Mouse (Mus musculus): ENCODE measurements around the gene Epop. TPM values are rescaled to one million over a fixed set of nuclear protein-coding genes. Genes with fewer than 3 reads are reported as not detected.

Gene Epop
- polyA plus RNA-seq, 1 experiment from 2014 or later, result 3.3 TPM

DNA sequence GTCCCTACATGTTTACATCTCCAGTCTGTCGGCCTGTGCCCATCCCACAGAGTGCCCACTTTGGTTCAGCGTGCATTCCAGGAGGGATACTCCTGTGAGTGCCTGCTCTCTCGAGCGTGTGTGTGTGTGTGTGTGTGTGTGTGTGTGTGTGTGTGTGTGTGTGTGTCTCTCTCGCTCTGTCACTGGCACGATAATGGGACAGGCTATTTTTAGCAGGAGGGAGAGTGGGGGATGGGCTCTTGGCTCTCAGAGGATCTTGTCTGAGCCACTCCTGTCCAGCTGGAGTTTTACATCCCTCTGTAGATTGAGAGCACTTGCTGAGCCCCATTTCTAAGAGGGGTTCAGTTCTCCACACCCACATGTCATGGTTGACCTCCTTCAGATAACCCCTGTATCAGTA, 40.3 kb upstream of the Epop start:
- peak overlapping the region; percentile 58; the same call in 1 of the 2 replicates for H3K27ac ChIP-seq (ENCODE audit: low read depth, low read length)
- no peaks in the 10 kb centered on the region for H3K27me3 ChIP-seq (replicated peaks; ENCODE audit: control insufficient read depth, insufficient read depth, low read length)
- H3K4me3 ChIP-seq (ENCODE audit: low read depth, low read length), result no peak overlapping the region
- no peak overlapping the region for H3K4me2 ChIP-seq (ENCODE audit: low read length)
- H3K9me3 ChIP-seq (replicated peaks; ENCODE audit: control insufficient read depth, low read length), result no peaks in the 10 kb centered on the region
- peaks cover 18% of the 10 kb centered on the region for H3K4me1 ChIP-seq (ENCODE audit: control insufficient read depth, insufficient read depth, low read length)
- H3K9ac ChIP-seq (ENCODE audit: low read length), result no peak overlapping the region
- DNase-seq (ENCODE audit: low spot score) (peak; percentile 70), ATAC-seq (peak; percentile 60)
- 31% methylated on average over 6 of the region's 6 CpGs for WGBS
- H3K36me3 ChIP-seq (ENCODE audit: control insufficient read depth, insufficient read depth, low read length), result peaks cover 82% of the 10 kb centered on the region

DNA sequence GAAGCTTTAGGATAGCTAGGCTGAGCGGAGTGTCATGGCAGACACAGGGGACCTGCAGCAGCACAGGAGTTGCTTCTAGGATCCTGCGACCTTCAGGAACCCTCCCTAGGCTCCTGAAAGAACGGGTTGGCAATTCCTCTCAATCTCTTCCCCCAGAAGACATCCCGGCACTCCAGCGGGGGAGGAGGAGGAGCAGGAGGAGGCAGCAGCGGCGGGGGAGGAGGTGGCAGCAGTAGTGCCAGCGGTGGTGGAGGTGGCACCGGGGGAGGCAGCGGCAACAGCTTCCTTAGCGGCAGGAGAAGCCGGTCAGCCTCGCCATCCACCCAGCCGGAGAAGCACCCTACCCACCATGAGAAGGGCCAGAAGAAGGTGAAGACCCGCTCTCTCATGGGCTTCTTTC, 39.8 kb upstream of the Epop start:
- Histone ChIP-seq H3K27ac (ENCODE audit: low read depth, low read length) (peak overlapping the region; percentile 58; the same call in 1 of the 2 replicates), H3K9me3 (replicated peaks; ENCODE audit: control insufficient read depth, low read length) (no peaks in the 10 kb centered on the region), H3K9ac (ENCODE audit: low read length) (no peak overlapping the region), H3K27me3 (replicated peaks; ENCODE audit: control insufficient read depth, insufficient read depth, low read length) (no peaks in the 10 kb centered on the region), H3K36me3 (ENCODE audit: control insufficient read depth, insufficient read depth, low read length) (peaks cover 76% of the 10 kb centered on the region), H3K4me1 (ENCODE audit: control insufficient read depth, insufficient read depth, low read length) (peaks cover 21% of the 10 kb centered on the region), H3K4me2 (ENCODE audit: low read length) (no peak overlapping the region), H3K4me3 (ENCODE audit: low read depth, low read length) (no peak overlapping the region)
- ATAC-seq, result no peak
- WGBS, result 41% methylated on average over 15 of the region's 15 CpGs
- DNase-seq (ENCODE audit: low spot score), result no peak

DNA sequence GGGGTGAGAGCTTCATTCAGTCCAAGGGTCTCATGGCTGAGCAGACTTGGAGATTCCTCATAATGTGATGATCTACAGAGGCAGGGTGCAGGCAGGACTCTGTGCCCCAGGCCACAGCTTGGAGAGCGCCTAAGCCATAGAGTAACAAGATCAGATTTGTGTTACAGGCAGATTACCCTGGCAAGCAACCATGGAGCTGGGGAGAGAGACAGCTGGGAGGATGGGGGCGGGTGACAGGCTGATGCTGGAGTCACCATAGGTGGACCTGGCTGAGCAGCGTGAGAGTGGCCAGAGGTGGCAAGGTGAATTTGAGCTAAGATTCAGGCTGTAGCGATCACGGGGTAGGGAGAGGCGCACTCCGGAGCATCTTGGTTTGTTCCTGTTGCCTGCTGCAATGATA, 38.7 kb upstream of the Epop start:
- Histone ChIP-seq H3K4me2 (ENCODE audit: low read length) (no peak overlapping the region), H3K9ac (ENCODE audit: low read length) (no peak overlapping the region), H3K4me1 (ENCODE audit: control insufficient read depth, insufficient read depth, low read length) (peaks cover 21% of the 10 kb centered on the region), H3K36me3 (ENCODE audit: control insufficient read depth, insufficient read depth, low read length) (peaks cover 65% of the 10 kb centered on the region), H3K9me3 (replicated peaks; ENCODE audit: control insufficient read depth, low read length) (no peaks in the 10 kb centered on the region), H3K4me3 (ENCODE audit: low read depth, low read length) (no peak overlapping the region), H3K27ac (ENCODE audit: low read depth, low read length) (no peak overlapping the region), H3K27me3 (replicated peaks; ENCODE audit: control insufficient read depth, insufficient read depth, low read length) (no peaks in the 10 kb centered on the region)
- DNase-seq (ENCODE audit: low spot score), result no peak
- WGBS, result 93% methylated on average over 7 of the region's 7 CpGs
- no peak for ATAC-seq

DNA sequence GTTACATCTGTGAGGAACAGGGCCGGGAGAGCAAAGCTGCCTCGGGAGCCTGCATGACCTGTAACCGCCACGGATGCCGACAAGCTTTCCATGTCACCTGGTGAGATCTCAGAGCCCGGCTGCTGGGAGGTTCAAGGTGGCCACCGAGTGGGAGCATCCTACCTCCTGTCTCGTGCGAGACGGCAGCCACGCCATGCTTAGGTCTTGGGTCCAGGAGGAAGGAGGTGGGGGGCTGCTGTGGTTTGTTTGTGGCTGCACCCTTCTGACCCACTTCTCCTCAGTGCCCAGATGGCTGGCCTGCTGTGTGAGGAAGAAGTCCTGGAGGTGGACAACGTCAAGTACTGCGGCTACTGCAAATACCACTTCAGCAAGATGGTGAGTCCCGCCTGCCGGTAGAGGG, 37.3 kb upstream of the Epop start:
- no peak overlapping the region for H3K9ac ChIP-seq (ENCODE audit: low read length)
- peaks cover 30% of the 10 kb centered on the region for H3K4me1 ChIP-seq (ENCODE audit: control insufficient read depth, insufficient read depth, low read length)
- H3K27me3 ChIP-seq (replicated peaks; ENCODE audit: control insufficient read depth, insufficient read depth, low read length), result peaks cover 7% of the 10 kb centered on the region
- no peaks in the 10 kb centered on the region for H3K9me3 ChIP-seq (replicated peaks; ENCODE audit: control insufficient read depth, low read length)
- DNase-seq (ENCODE audit: low spot score) (no peak), ATAC-seq (no peak)
- no peak overlapping the region for H3K4me3 ChIP-seq (ENCODE audit: low read depth, low read length)
- no peak overlapping the region for H3K27ac ChIP-seq (ENCODE audit: low read depth, low read length)
- H3K36me3 ChIP-seq (ENCODE audit: control insufficient read depth, insufficient read depth, low read length), result peaks cover 52% of the 10 kb centered on the region
- 95% methylated on average over 15 of the region's 15 CpGs for WGBS
- no peak overlapping the region for H3K4me2 ChIP-seq (ENCODE audit: low read length)

DNA sequence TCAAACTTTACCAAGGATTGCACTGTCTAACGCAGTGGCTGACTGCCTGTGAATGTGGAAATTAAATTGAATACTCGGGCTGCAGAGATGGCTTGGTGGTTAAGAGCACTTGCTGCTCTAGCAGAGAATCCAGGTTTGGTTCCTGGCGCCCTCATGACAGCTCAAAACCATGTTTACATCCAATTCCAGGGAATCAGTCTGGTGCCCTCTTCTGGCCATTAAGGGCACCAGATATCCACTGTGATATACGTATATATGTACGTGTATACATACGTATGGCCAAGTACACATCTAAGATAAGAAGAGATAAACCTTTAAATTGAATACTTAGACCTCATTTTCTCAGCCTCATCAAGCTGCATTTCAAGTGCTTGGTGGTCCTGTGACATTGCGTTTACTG, 36.7 kb upstream of the Epop start:
- peaks cover 13% of the 10 kb centered on the region for H3K27me3 ChIP-seq (replicated peaks; ENCODE audit: control insufficient read depth, insufficient read depth, low read length)
- ATAC-seq, result no peak
- no peaks in the 10 kb centered on the region for H3K9me3 ChIP-seq (replicated peaks; ENCODE audit: control insufficient read depth, low read length)
- H3K9ac ChIP-seq (ENCODE audit: low read length), result no peak overlapping the region
- no peak for DNase-seq (ENCODE audit: low spot score)
- H3K27ac ChIP-seq (ENCODE audit: low read depth, low read length), result no peak overlapping the region
- H3K36me3 ChIP-seq (ENCODE audit: control insufficient read depth, insufficient read depth, low read length), result peaks cover 46% of the 10 kb centered on the region
- no peak overlapping the region for H3K4me2 ChIP-seq (ENCODE audit: low read length)
- H3K4me1 ChIP-seq (ENCODE audit: control insufficient read depth, insufficient read depth, low read length), result peaks cover 35% of the 10 kb centered on the region
- H3K4me3 ChIP-seq (ENCODE audit: low read depth, low read length), result no peak overlapping the region
- 92% methylated on average over 7 of the region's 7 CpGs for WGBS

DNA sequence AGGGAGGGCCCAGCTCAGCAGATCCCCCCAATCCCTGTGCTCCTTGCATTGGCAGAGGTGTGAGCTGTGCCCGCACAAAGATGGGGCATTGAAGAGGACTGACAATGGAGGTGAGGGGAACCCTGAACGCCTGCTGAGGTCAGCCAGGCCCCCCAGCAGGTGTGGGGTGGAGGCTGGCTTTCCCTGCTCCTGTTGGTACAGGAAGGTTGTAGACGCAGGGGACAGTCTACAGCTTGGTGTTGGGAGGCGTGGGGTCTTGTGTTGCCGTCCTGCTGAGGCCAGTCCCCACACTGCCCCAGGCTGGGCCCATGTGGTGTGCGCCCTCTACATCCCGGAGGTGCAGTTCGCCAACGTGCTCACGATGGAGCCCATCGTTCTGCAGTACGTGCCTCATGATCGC, 35.9 kb upstream of the Epop start:
- no peak for ATAC-seq
- Histone ChIP-seq H3K27ac (ENCODE audit: low read depth, low read length) (no peak overlapping the region), H3K27me3 (replicated peaks; ENCODE audit: control insufficient read depth, insufficient read depth, low read length) (peaks cover 17% of the 10 kb centered on the region), H3K36me3 (ENCODE audit: control insufficient read depth, insufficient read depth, low read length) (peaks cover 38% of the 10 kb centered on the region), H3K9ac (ENCODE audit: low read length) (no peak overlapping the region), H3K4me2 (ENCODE audit: low read length) (peak overlapping the region; percentile 79; the same call in 1 of the 2 replicates), H3K9me3 (replicated peaks; ENCODE audit: control insufficient read depth, low read length) (no peaks in the 10 kb centered on the region), H3K4me1 (ENCODE audit: control insufficient read depth, insufficient read depth, low read length) (peaks cover 37% of the 10 kb centered on the region), H3K4me3 (ENCODE audit: low read depth, low read length) (no peak overlapping the region)
- WGBS, result 91% methylated on average over 13 of the region's 13 CpGs
- no peak for DNase-seq (ENCODE audit: low spot score)

DNA sequence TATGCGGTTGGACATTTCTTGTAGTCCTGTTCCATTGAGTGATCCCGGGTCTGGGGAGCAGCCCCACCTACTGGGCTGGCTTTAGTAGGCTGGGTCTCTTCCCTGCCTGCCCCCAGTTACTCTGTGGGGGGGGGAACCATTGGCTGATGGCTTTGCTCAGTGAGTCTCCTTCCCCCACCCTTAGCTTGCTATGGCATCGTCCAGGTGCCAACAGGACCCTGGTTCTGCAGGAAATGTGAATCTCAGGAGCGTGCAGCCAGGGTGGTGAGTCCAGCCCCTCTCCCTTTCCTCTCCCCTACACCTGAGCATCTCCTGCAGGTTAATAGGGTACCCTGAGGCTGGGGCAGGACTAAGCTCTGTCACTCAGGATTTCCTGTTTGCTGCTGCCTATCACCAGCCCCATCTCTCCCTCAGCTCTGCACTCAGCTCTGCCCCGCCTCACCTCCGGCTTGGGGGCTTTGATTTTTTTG, 35.3 kb upstream of the Epop start:
- no peaks in the 10 kb centered on the region for H3K9me3 ChIP-seq (replicated peaks; ENCODE audit: control insufficient read depth, low read length)
- peaks cover 32% of the 10 kb centered on the region for H3K36me3 ChIP-seq (ENCODE audit: control insufficient read depth, insufficient read depth, low read length)
- H3K4me1 ChIP-seq (ENCODE audit: control insufficient read depth, insufficient read depth, low read length), result peaks cover 34% of the 10 kb centered on the region
- H3K27me3 ChIP-seq (replicated peaks; ENCODE audit: control insufficient read depth, insufficient read depth, low read length), result peaks cover 17% of the 10 kb centered on the region
- peak overlapping the region; percentile 69 for H3K4me3 ChIP-seq (ENCODE audit: low read depth, low read length)
- WGBS, result 17% methylated on average over 6 of the region's 6 CpGs
- ATAC-seq (no peak), DNase-seq (ENCODE audit: low spot score) (no peak)
- H3K27ac ChIP-seq (ENCODE audit: low read depth, low read length), result no peak overlapping the region
- H3K9ac ChIP-seq (ENCODE audit: low read length), result peak overlapping the region; percentile 89; the same call in 1 of the 2 replicates
- peak overlapping the region; percentile 79 for H3K4me2 ChIP-seq (ENCODE audit: low read length)

DNA sequence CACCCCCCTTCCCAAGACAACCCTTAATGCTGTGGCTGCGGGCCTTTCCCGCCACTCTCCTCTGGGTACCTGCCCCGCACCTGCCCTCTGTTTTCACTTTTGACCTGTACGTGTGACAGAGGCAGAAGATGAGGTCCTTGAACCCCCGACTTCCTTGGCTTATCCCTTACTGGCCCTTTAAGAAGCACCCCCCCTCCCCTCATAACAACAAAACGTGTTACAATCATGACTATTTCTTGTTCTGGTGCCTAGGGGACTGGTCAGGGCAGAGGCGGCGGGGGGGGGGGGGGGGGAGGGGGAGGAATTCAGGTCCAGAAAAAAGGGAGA, 34.8 kb upstream of the Epop start:
- Histone ChIP-seq H3K4me2 (ENCODE audit: low read length) (peak overlapping the region; percentile 79), H3K9me3 (replicated peaks; ENCODE audit: control insufficient read depth, low read length) (no peaks in the 10 kb centered on the region), H3K27ac (ENCODE audit: low read depth, low read length) (peak overlapping the region; percentile 82; the same call in 1 of the 2 replicates), H3K27me3 (replicated peaks; ENCODE audit: control insufficient read depth, insufficient read depth, low read length) (peaks cover 17% of the 10 kb centered on the region), H3K9ac (ENCODE audit: low read length) (peak overlapping the region; percentile 89), H3K4me3 (ENCODE audit: low read depth, low read length) (peak overlapping the region; percentile 69), H3K36me3 (ENCODE audit: control insufficient read depth, insufficient read depth, low read length) (peaks cover 27% of the 10 kb centered on the region), H3K4me1 (ENCODE audit: control insufficient read depth, insufficient read depth, low read length) (peaks cover 33% of the 10 kb centered on the region)
- no peak for DNase-seq (ENCODE audit: low spot score)
- 1% methylated on average over 6 of the region's 8 CpGs for WGBS
- no peak for ATAC-seq

DNA sequence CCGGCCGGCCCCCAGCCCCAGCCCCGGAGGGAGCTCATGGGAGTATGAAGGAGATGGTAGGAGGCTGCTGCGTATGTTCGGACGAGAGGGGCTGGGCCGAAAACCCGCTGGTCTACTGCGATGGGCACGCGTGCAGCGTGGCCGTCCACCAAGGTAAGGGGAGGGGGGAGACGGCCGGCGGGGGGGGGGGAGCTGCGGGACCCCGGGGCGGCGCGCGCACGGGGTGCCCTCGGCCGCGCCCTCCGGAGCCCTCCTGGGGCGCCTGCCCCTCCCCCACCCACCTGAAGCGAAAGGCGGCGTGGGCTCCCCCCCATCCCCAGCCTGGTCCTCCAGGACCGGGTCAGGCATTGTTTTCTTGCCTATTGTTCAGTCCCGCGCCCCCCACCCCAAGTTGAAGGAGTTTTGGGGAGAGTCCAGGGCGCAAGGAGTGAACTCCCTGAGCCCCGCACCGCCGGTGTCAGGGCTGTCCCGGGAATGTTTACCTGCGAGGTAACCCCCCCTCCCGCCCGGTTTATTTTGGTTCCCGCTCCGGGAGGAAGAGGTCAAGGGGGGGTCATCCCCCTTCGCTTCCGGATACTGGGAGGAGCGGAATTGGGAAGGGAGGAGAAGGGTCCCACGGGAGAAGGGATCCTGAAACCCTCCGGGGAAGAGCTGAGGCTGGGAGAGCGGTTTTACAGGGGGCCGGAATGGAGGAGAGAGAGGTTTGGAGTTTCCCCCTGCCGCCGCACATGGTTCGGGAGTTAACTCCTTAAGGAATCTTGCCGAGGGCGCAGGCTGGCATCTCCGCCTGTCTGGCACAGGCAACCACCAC, 34.2 kb upstream of the Epop start:
- no peaks in the 10 kb centered on the region for H3K9me3 ChIP-seq (replicated peaks; ENCODE audit: control insufficient read depth, low read length)
- H3K4me2 ChIP-seq (ENCODE audit: low read length), result peak overlapping the region; percentile 79
- peak; percentile 73 for DNase-seq (ENCODE audit: low spot score)
- H3K4me3 ChIP-seq (ENCODE audit: low read depth, low read length), result peak overlapping the region; percentile 69
- WGBS, result under 1% methylated on average over 31 of the region's 57 CpGs
- H3K27me3 ChIP-seq (replicated peaks; ENCODE audit: control insufficient read depth, insufficient read depth, low read length), result peaks cover 17% of the 10 kb centered on the region
- ATAC-seq, result peak; percentile 32
- H3K36me3 ChIP-seq (ENCODE audit: control insufficient read depth, insufficient read depth, low read length), result peaks cover 21% of the 10 kb centered on the region
- H3K27ac ChIP-seq (ENCODE audit: low read depth, low read length), result peak overlapping the region; percentile 82
- H3K9ac ChIP-seq (ENCODE audit: low read length), result peak overlapping the region; percentile 89
- H3K4me1 ChIP-seq (ENCODE audit: control insufficient read depth, insufficient read depth, low read length), result peaks cover 27% of the 10 kb centered on the region
